Mouse (Mus musculus) testis, postnatal 14 days (tissue): ENCODE results near the gene 1810037I17Rik.
"Not testable (repeated sequence)": the region's sequence is repeated elsewhere in the genome, so short reads cannot be mapped to it uniquely, and the experiment has no call there.

ENCODE experiments used
- DNase-seq: peaks from one replicate; pipeline ENCODE4 v3.0.0; 2021; ENCODE audit warnings: low spot score

Gene 1810037I17Rik

DNA sequence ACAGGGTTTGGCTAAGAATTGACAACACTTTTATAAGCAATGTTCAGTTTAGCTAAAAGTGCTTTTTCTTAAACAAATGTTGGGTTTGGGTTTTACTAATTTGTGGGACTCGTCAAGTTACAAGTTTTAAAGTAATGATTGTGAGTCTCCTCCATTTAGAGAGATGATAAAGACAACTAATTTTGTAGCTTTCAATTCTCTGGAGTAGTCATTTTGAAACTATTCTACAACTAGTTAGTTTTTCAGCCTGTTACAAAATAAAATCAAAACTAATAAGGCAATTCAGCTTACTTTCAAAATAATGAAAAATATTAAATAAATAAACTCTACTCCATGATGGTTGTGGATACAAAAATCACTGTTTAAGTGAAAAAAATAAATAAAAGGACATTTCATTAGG is 8.5 kb downstream of the 1810037I17Rik start:
- no peak for DNase-seq

GRCm38 (mm10) chr3:122937176-122937575 is 13.2 kb downstream of the 1810037I17Rik start:
- DNase-seq, result not testable (repeated sequence)

GRCm38 (mm10) chr3:122939215-122939614 is 15.2 kb downstream of the 1810037I17Rik start:
- no peak for DNase-seq

DNA sequence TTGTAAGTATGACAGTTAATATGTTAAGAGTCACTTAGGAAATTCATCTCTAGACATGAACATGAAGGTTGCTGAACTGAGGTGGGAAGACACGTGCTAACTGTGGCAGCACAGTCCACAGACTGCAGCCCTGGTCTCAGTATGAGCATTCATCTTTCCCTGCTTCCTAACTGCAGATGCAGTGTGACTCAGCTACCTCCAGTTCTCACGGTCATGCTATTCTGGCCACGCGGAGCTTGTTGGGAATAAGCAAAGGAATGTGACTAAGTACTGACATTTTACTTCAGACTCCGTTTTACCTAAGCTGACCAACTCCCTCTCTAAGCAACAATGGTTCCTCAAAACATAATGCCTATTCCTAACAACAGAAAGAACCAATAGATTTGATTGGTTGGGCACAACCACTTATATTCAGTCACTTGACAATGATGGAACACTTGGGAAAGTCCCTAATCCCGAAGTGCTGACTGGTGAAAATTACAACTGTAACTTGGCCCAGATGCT is 19.4 kb downstream of the 1810037I17Rik start:
- DNase-seq, result no peak

- no peak for DNase-seq
Measured at GRCm38 (mm10) chr3:122950129-122950528, 26.1 kb downstream of the 1810037I17Rik start.

GRCm38 (mm10) chr3:122964301-122964700 is 40.3 kb downstream of the 1810037I17Rik start:
- no peak for DNase-seq

GRCm38 (mm10) chr3:122968391-122968790 is 44.4 kb downstream of the 1810037I17Rik start:
- DNase-seq, result no peak

GRCm38 (mm10) chr3:122972126-122972822 is 48.3 kb downstream of the 1810037I17Rik start:
- no peak for DNase-seq

DNA sequence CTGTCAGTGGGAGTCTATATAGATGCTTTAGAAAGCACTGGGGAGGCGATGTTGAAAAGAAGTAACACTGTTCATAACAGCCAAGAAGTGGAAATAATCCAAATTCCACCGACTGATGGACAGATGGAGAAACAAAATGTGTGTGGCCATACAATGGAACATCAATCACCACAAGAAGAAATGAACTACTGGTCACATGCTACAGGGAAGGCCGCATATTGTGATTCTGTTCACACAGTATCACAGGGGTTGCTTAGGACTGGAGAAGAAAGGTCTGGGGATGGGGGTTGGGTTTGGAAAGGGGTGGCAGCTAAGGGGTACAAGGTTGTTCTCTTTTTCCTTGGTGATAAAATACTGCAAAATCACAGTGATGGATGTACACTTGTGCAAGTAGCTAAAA is 50.8 kb downstream of the 1810037I17Rik start:
- DNase-seq, result no peak

GRCm38 (mm10) chr3:122975363-122975762 is 51.4 kb downstream of the 1810037I17Rik start:
- no peak for DNase-seq
